Mouse (Mus musculus): ENCODE results near the gene Chpf. TPM values are rescaled to one million over a fixed set of nuclear protein-coding genes. Genes with fewer than 3 reads are reported as not detected.
A peak's percentile ranks its signal among the peaks of the same experiment; 100 is the strongest.

Gene Chpf
- polyA plus RNA-seq, 1 experiment from 2014 or later: 31.6 TPM

DNA sequence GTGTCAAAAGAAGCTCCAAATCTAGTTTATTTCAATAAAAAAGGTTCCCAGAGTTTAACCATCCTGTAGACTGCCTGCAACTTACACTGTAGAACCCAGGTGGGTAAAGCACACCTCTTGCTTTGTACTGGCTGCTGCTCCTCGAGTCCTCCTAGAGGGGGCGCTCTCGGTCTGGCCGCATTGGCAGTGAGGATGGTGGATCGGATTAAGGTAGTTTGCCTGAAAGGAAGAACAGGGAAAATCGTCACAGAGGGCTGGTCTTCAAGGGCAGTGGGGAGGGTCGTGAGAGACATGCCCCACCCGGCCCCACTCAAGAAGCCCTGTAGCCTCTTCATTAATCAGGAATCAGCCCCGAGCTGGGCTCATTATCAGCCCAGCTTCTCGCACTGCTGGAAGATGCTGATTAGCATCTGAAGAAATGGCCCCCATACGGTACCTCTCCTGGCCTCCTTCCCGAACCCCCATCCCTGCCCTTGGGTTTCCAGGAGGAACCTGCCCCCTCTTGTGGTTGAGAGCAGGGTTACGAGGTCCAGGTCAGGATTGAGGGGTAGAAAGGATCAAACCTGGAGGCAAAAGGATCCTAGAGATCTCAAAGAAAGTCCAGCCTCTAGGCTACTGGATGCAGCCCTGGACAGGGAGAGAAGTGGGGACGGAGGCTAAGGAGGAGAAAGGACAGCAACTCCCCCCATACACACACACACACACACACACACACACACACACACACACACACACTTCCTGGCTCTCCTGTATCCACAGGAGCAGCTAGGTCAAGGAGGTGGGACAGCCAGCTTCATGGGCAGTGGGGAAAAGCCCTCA is 22.2 kb downstream of the Chpf start:
- no peak for TF ChIP-seq EP300 (IDR thresholded peaks at IDR 0.05)
- TF ChIP-seq CTCF (IDR thresholded peaks at IDR 0.05): peak; percentile 61
- no peak for ATAC-seq
- Histone ChIP-seq H3K9me3 (ENCODE audit: low read length) (no peaks in the 10 kb centered on the region), H3K27ac (ENCODE audit: low read length) (no peak overlapping the region), H3K9ac (replicated peaks; ENCODE audit: low read depth) (no peak overlapping the region), H3K36me3 (ENCODE audit: insufficient read depth, low read length) (no peaks in the 10 kb centered on the region), H3K4me1 (ENCODE audit: insufficient read depth, low read depth, low read length) (peaks cover 4% of the 10 kb centered on the region; the same call in 1 of the 2 replicates), H3K4me2 (replicated peaks; ENCODE audit: low read depth, low read length) (no peak overlapping the region), H3K27me3 (replicated peaks; ENCODE audit: insufficient read depth, low read length) (peaks cover 19% of the 10 kb centered on the region; the same call in 1 of the 2 replicates), H3K4me3 (ENCODE audit: low read depth, low read length) (no peak overlapping the region)
- DNase-seq (ENCODE audit: low spot score): no peak
- WGBS: 16% methylated on average over 14 of the region's 14 CpGs

DNA sequence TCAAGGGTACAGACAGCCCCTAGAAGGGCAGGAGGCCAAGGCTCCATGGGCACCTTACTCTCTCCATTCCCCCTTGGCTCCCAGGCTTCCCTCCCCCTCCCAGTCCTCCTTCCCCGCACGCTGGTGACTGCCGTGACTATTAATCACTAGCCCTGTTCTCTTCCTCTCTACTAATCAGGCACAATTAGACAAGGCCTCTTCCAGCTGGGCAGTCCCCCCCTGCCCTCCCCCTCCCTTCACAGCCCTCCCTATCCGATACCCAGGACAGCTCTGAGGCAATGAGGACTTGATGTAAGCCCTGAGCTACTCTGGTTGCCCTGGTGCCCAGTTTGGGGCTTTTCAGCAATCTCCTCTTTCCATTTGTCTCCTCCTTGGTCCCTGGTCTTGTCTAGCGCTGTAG is 23.2 kb downstream of the Chpf start:
- Histone ChIP-seq H3K27ac (ENCODE audit: low read length) (no peak overlapping the region), H3K36me3 (ENCODE audit: insufficient read depth, low read length) (no peaks in the 10 kb centered on the region), H3K9ac (replicated peaks; ENCODE audit: low read depth) (no peak overlapping the region), H3K4me2 (replicated peaks; ENCODE audit: low read depth, low read length) (no peak overlapping the region), H3K4me1 (ENCODE audit: insufficient read depth, low read depth, low read length) (peaks cover 4% of the 10 kb centered on the region; the same call in 1 of the 2 replicates), H3K4me3 (ENCODE audit: low read depth, low read length) (no peak overlapping the region), H3K27me3 (replicated peaks; ENCODE audit: insufficient read depth, low read length) (peaks cover 24% of the 10 kb centered on the region), H3K9me3 (ENCODE audit: low read length) (no peaks in the 10 kb centered on the region)
- DNase-seq (ENCODE audit: low spot score): no peak
- ATAC-seq: no peak
- TF ChIP-seq CTCF (IDR thresholded peaks at IDR 0.05): no peak
- no peak for TF ChIP-seq EP300 (IDR thresholded peaks at IDR 0.05)
- WGBS: 38% methylated on average over 5 of the region's 5 CpGs

- H3K4me3 ChIP-seq (ENCODE audit: low read depth, low read length): no peak overlapping the region
- no peaks in the 10 kb centered on the region for H3K9me3 ChIP-seq (ENCODE audit: low read length)
- peaks cover 6% of the 10 kb centered on the region for H3K4me1 ChIP-seq (ENCODE audit: insufficient read depth, low read depth, low read length)
- TF ChIP-seq EP300 (IDR thresholded peaks at IDR 0.05) (no peak), CTCF (IDR thresholded peaks at IDR 0.05) (no peak)
- no peak overlapping the region for H3K27ac ChIP-seq (ENCODE audit: low read length)
- no peak overlapping the region for H3K4me2 ChIP-seq (replicated peaks; ENCODE audit: low read depth, low read length)
- no peak for ATAC-seq
- H3K9ac ChIP-seq (replicated peaks; ENCODE audit: low read depth): no peak overlapping the region
- peaks cover 29% of the 10 kb centered on the region for H3K27me3 ChIP-seq (replicated peaks; ENCODE audit: insufficient read depth, low read length)
- no peaks in the 10 kb centered on the region for H3K36me3 ChIP-seq (ENCODE audit: insufficient read depth, low read length)
- WGBS: 68% methylated on average over 3 of the region's 3 CpGs
- no peak for DNase-seq (ENCODE audit: low spot score)
Observed at GRCm38 (mm10) chr1:75455433-75455832, 23.7 kb downstream of the Chpf start.

- ATAC-seq (no peak), DNase-seq (ENCODE audit: low spot score) (no peak)
- Histone ChIP-seq H3K27me3 (replicated peaks; ENCODE audit: insufficient read depth, low read length) (peaks cover 55% of the 10 kb centered on the region), H3K4me1 (ENCODE audit: insufficient read depth, low read depth, low read length) (peaks cover 9% of the 10 kb centered on the region; the same call in 1 of the 2 replicates), H3K4me3 (ENCODE audit: low read depth, low read length) (no peak overlapping the region), H3K9me3 (ENCODE audit: low read length) (no peaks in the 10 kb centered on the region), H3K9ac (replicated peaks; ENCODE audit: low read depth) (no peak overlapping the region), H3K27ac (ENCODE audit: low read length) (no peak overlapping the region), H3K36me3 (ENCODE audit: insufficient read depth, low read length) (no peaks in the 10 kb centered on the region), H3K4me2 (replicated peaks; ENCODE audit: low read depth, low read length) (no peak overlapping the region)
- WGBS: 57% methylated on average over 5 of the region's 5 CpGs
- no peak for TF ChIP-seq CTCF (IDR thresholded peaks at IDR 0.05)
- no peak for TF ChIP-seq EP300 (IDR thresholded peaks at IDR 0.05)
Observed at GRCm38 (mm10) chr1:75451900-75452299, 27.2 kb downstream of the Chpf start.

GRCm38 (mm10) chr1:75450314-75451005 is 28.6 kb downstream of the Chpf start, which contains the start of gene Asic4:
Asic4 (plus strand) TSS chr1:75450436.
- Histone ChIP-seq H3K4me1 (ENCODE audit: insufficient read depth, low read depth, low read length) (peaks cover 9% of the 10 kb centered on the region; the same call in 1 of the 2 replicates), H3K27ac (ENCODE audit: low read length) (no peak within 1 kb of the TSS), H3K4me2 (replicated peaks; ENCODE audit: low read depth, low read length) (peak within 1 kb of the TSS; percentile 43), H3K36me3 (ENCODE audit: insufficient read depth, low read length) (no peaks in the 10 kb centered on the region), H3K27me3 (replicated peaks; ENCODE audit: insufficient read depth, low read length) (peaks cover 57% of the 10 kb centered on the region), H3K4me3 (ENCODE audit: low read depth, low read length) (0 out of 2 replicates have a peak within 1 kb of the TSS, but pooled peaks have one; percentile 3), H3K9me3 (ENCODE audit: low read length) (no peaks in the 10 kb centered on the region), H3K9ac (replicated peaks; ENCODE audit: low read depth) (no peak within 1 kb of the TSS)
- no peak for ATAC-seq
- 2% methylated on average over 34 of the region's 35 CpGs for WGBS
- DNase-seq (ENCODE audit: low spot score): no peak
- no peak for TF ChIP-seq CTCF (IDR thresholded peaks at IDR 0.05)
- no peak for TF ChIP-seq EP300 (IDR thresholded peaks at IDR 0.05)

GRCm38 (mm10) chr1:75449377-75450135 is 29.6 kb downstream of the Chpf start:
- Histone ChIP-seq H3K4me3 (ENCODE audit: low read depth, low read length) (no peak overlapping the region), H3K4me1 (ENCODE audit: insufficient read depth, low read depth, low read length) (peaks cover 9% of the 10 kb centered on the region; the same call in 1 of the 2 replicates), H3K9ac (replicated peaks; ENCODE audit: low read depth) (no peak overlapping the region), H3K27ac (ENCODE audit: low read length) (no peak overlapping the region), H3K27me3 (replicated peaks; ENCODE audit: insufficient read depth, low read length) (peaks cover 58% of the 10 kb centered on the region), H3K4me2 (replicated peaks; ENCODE audit: low read depth, low read length) (no peak overlapping the region), H3K36me3 (ENCODE audit: insufficient read depth, low read length) (no peaks in the 10 kb centered on the region), H3K9me3 (ENCODE audit: low read length) (no peaks in the 10 kb centered on the region)
- WGBS: 16% methylated on average over 8 of the region's 8 CpGs
- ATAC-seq (no peak), DNase-seq (ENCODE audit: low spot score) (no peak)
- no peak for TF ChIP-seq EP300 (IDR thresholded peaks at IDR 0.05)
- no peak for TF ChIP-seq CTCF (IDR thresholded peaks at IDR 0.05)
